Mouse (Mus musculus): ENCODE data around the gene Cybb. TPM values are rescaled to one million over a fixed set of nuclear protein-coding genes. Genes with fewer than 3 reads are reported as not detected.
"Not testable (repeated sequence)": the region's sequence is repeated elsewhere in the genome, so short reads cannot be mapped to it uniquely, and the experiment has no call there.

The Cybb gene
- 0.86 and 1.8 TPM in 2 replicates for polyA plus RNA-seq (2015; fragmentation: Nextera tagmentation; extraction: Ambion mirVana)

GRCm38 (mm10) chrX:9487671-9488070 is at the start of gene Cybb:
Cybb (minus strand) TSS chrX:9487771.
- H3K27ac ChIP-seq (replicated peaks) = no peak within 1 kb of the TSS

GRCm38 (mm10) chrX:9536881-9537280 is 49.3 kb upstream of the Cybb start:
- Histone ChIP-seq H3K9me3 (replicated peaks) (no peaks in the 10 kb centered on the region), H3K4me2 (no peak overlapping the region), H3K27me3 (replicated peaks) (no peaks in the 10 kb centered on the region), H3K36me3 (no peaks in the 10 kb centered on the region), H3K4me1 (no peaks in the 10 kb centered on the region), H3K27ac (replicated peaks) (no peak overlapping the region), H3K9ac (replicated peaks) (no peak overlapping the region), H3K4me3 (replicated peaks) (no peak overlapping the region)
- 95% methylated on average over 3 of the region's 3 CpGs for WGBS
- ATAC-seq (ENCODE audit: low FRiP score) = no peak

More at GRCm38 (mm10) chrX:9487671-9488070, at the start of gene Cybb:
- Histone ChIP-seq H3K27me3 (replicated peaks) (no peaks in the 10 kb centered on the region), H3K9me3 (replicated peaks) (no peaks in the 10 kb centered on the region), H3K36me3 (no peaks in the 10 kb centered on the region), H3K9ac (replicated peaks) (no peak within 1 kb of the TSS), H3K4me3 (replicated peaks) (no peak within 1 kb of the TSS), H3K4me1 (no peaks in the 10 kb centered on the region), H3K4me2 (no peak within 1 kb of the TSS)
- WGBS = 81% methylated on average over 4 of the region's 4 CpGs
- no peak for ATAC-seq (ENCODE audit: low FRiP score)

GRCm38 (mm10) chrX:9519969-9520368 is 32.4 kb upstream of the Cybb start:
- H3K27ac ChIP-seq (replicated peaks); H3K4me2 ChIP-seq; H3K36me3 ChIP-seq; H3K9me3 ChIP-seq (replicated peaks); H3K27me3 ChIP-seq (replicated peaks); H3K4me1 ChIP-seq; H3K4me3 ChIP-seq (replicated peaks); H3K9ac ChIP-seq (replicated peaks): not testable (repeated sequence)
- 54% methylated on average over 2 of the region's 2 CpGs for WGBS
- peak; percentile 68; the same call in 1 of the 2 replicates for ATAC-seq (ENCODE audit: low FRiP score)

- not testable (repeated sequence) for H3K4me3 ChIP-seq (replicated peaks); H3K4me2 ChIP-seq; H3K9ac ChIP-seq (replicated peaks); H3K27ac ChIP-seq (replicated peaks); H3K27me3 ChIP-seq (replicated peaks); H3K36me3 ChIP-seq; H3K9me3 ChIP-seq (replicated peaks); H3K4me1 ChIP-seq; ATAC-seq (ENCODE audit: low FRiP score)
Observed at GRCm38 (mm10) chrX:9517531-9517930, 30.0 kb upstream of the Cybb start.

- H3K9me3 ChIP-seq (replicated peaks); H3K27me3 ChIP-seq (replicated peaks); H3K4me2 ChIP-seq; H3K27ac ChIP-seq (replicated peaks); H3K36me3 ChIP-seq; H3K4me1 ChIP-seq; ATAC-seq (ENCODE audit: low FRiP score); H3K9ac ChIP-seq (replicated peaks); H3K4me3 ChIP-seq (replicated peaks): not testable (repeated sequence)
- 79% methylated on average over 6 of the region's 6 CpGs for WGBS
Observed at GRCm38 (mm10) chrX:9475036-9475435, 12.5 kb downstream of the Cybb start.

- Histone ChIP-seq H3K9ac (replicated peaks) (no peak overlapping the region), H3K4me1 (no peaks in the 10 kb centered on the region), H3K27me3 (replicated peaks) (no peaks in the 10 kb centered on the region), H3K4me2 (no peak overlapping the region), H3K27ac (replicated peaks) (no peak overlapping the region), H3K36me3 (no peaks in the 10 kb centered on the region), H3K9me3 (replicated peaks) (no peaks in the 10 kb centered on the region), H3K4me3 (replicated peaks) (no peak overlapping the region)
- ATAC-seq (ENCODE audit: low FRiP score) = no peak
Observed at GRCm38 (mm10) chrX:9474440-9474839, 13.1 kb downstream of the Cybb start.

GRCm38 (mm10) chrX:9473768-9474167 is 13.8 kb downstream of the Cybb start:
- Histone ChIP-seq H3K4me1 (no peaks in the 10 kb centered on the region), H3K36me3 (no peaks in the 10 kb centered on the region), H3K9me3 (replicated peaks) (no peaks in the 10 kb centered on the region), H3K27me3 (replicated peaks) (no peaks in the 10 kb centered on the region), H3K9ac (replicated peaks) (no peak overlapping the region), H3K27ac (replicated peaks) (no peak overlapping the region), H3K4me3 (replicated peaks) (no peak overlapping the region), H3K4me2 (no peak overlapping the region)
- ATAC-seq (ENCODE audit: low FRiP score) = no peak
- WGBS = 84% methylated on average over 2 of the region's 2 CpGs

- no peak overlapping the region for H3K4me3 ChIP-seq (replicated peaks)
- 57% methylated on average over 3 of the region's 3 CpGs for WGBS
- H3K27me3 ChIP-seq (replicated peaks) = no peaks in the 10 kb centered on the region
- no peaks in the 10 kb centered on the region for H3K36me3 ChIP-seq
- H3K9ac ChIP-seq (replicated peaks) = no peak overlapping the region
- no peak for ATAC-seq (ENCODE audit: low FRiP score)
- no peaks in the 10 kb centered on the region for H3K9me3 ChIP-seq (replicated peaks)
- H3K4me1 ChIP-seq = no peaks in the 10 kb centered on the region
- no peak overlapping the region for H3K27ac ChIP-seq (replicated peaks)
- H3K4me2 ChIP-seq = no peak overlapping the region
Observed at GRCm38 (mm10) chrX:9470811-9471388, 16.7 kb downstream of the Cybb start.

- no peaks in the 10 kb centered on the region for H3K27me3 ChIP-seq (replicated peaks)
- H3K36me3 ChIP-seq = no peaks in the 10 kb centered on the region
- H3K4me1 ChIP-seq = no peaks in the 10 kb centered on the region
- ATAC-seq (ENCODE audit: low FRiP score) = no peak
- H3K9ac ChIP-seq (replicated peaks) = no peak overlapping the region
- no peaks in the 10 kb centered on the region for H3K9me3 ChIP-seq (replicated peaks)
- H3K27ac ChIP-seq (replicated peaks) = no peak overlapping the region
- no peak overlapping the region for H3K4me3 ChIP-seq (replicated peaks)
- no peak overlapping the region for H3K4me2 ChIP-seq
Observed at GRCm38 (mm10) chrX:9469100-9469499, 18.5 kb downstream of the Cybb start.

- Histone ChIP-seq H3K9me3 (replicated peaks) (no peaks in the 10 kb centered on the region), H3K27ac (replicated peaks) (no peak overlapping the region), H3K4me2 (no peak overlapping the region), H3K36me3 (no peaks in the 10 kb centered on the region), H3K4me1 (no peaks in the 10 kb centered on the region), H3K9ac (replicated peaks) (no peak overlapping the region), H3K4me3 (replicated peaks) (no peak overlapping the region), H3K27me3 (replicated peaks) (no peaks in the 10 kb centered on the region)
- no peak for ATAC-seq (ENCODE audit: low FRiP score)
- WGBS = 91% methylated on average over 4 of the region's 4 CpGs
Observed at GRCm38 (mm10) chrX:9467020-9467419, 20.6 kb downstream of the Cybb start.

GRCm38 (mm10) chrX:9465890-9466289 is 21.7 kb downstream of the Cybb start:
- no peaks in the 10 kb centered on the region for H3K9me3 ChIP-seq (replicated peaks)
- H3K27ac ChIP-seq (replicated peaks) = no peak overlapping the region
- 88% methylated on average over 2 of the region's 2 CpGs for WGBS
- H3K4me3 ChIP-seq (replicated peaks) = no peak overlapping the region
- H3K27me3 ChIP-seq (replicated peaks) = no peaks in the 10 kb centered on the region
- no peaks in the 10 kb centered on the region for H3K4me1 ChIP-seq
- H3K4me2 ChIP-seq = no peak overlapping the region
- no peak for ATAC-seq (ENCODE audit: low FRiP score)
- H3K9ac ChIP-seq (replicated peaks) = no peak overlapping the region
- H3K36me3 ChIP-seq = no peaks in the 10 kb centered on the region

- no peak overlapping the region for H3K9ac ChIP-seq (replicated peaks)
- no peaks in the 10 kb centered on the region for H3K9me3 ChIP-seq (replicated peaks)
- 85% methylated on average over 3 of the region's 3 CpGs for WGBS
- no peak overlapping the region for H3K4me2 ChIP-seq
- no peak overlapping the region for H3K4me3 ChIP-seq (replicated peaks)
- no peaks in the 10 kb centered on the region for H3K4me1 ChIP-seq
- no peaks in the 10 kb centered on the region for H3K27me3 ChIP-seq (replicated peaks)
- no peaks in the 10 kb centered on the region for H3K36me3 ChIP-seq
- no peak for ATAC-seq (ENCODE audit: low FRiP score)
- H3K27ac ChIP-seq (replicated peaks) = no peak overlapping the region
Observed at GRCm38 (mm10) chrX:9462671-9463070, 24.9 kb downstream of the Cybb start.

GRCm38 (mm10) chrX:9461399-9461798 is 26.2 kb downstream of the Cybb start:
- H3K9ac ChIP-seq (replicated peaks) = no peak overlapping the region
- no peak overlapping the region for H3K4me2 ChIP-seq
- no peaks in the 10 kb centered on the region for H3K27me3 ChIP-seq (replicated peaks)
- H3K36me3 ChIP-seq = no peaks in the 10 kb centered on the region
- no peak overlapping the region for H3K4me3 ChIP-seq (replicated peaks)
- H3K4me1 ChIP-seq = no peaks in the 10 kb centered on the region
- no peak overlapping the region for H3K27ac ChIP-seq (replicated peaks)
- ATAC-seq (ENCODE audit: low FRiP score) = no peak
- H3K9me3 ChIP-seq (replicated peaks) = no peaks in the 10 kb centered on the region
